Mouse (Mus musculus): ENCODE data around the gene Arfip2.

The Arfip2 gene

DNA sequence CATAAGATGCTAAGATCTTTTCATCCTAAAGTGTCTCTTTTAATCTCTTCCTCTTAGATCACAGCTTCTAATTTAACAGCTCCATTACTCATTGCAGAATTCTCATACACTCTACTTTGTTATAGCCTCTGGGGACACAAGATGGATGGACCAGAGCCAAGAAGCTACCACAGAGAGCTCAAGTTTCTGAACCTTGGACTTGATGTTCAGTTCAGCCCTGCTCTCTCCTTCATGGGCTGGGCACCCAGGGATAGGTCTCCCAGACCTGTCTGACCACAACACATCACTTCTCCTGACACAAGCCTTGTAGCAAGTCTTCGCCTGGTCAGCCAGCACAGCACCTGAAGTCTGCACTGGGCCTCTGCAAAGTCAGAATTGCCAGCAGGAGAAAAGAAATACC, 25.8 kb downstream of the Arfip2 start:
- DNase-seq (ENCODE audit: low spot score in 2 of 2): no peak

DNA sequence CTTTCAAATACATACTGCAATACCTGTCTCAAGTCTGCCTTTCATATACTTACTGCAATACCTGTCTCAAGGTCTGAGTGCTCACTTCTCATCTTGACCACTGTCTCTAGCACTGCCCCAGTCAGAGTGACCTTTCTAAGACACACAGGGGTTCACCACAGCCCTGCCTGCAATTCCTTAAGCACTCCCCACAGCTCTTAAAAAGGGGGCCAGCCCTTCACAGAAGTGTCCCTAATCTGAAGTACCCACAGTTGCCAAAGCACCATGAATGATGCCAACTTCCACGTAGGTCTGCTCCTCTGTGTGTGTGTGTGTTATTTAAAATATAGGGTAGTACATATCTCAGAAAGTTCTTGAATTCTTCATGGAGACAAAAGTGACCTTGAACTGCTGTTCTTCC, 28.4 kb downstream of the Arfip2 start:
- no peak for DNase-seq (ENCODE audit: low spot score in 2 of 2)

DNA sequence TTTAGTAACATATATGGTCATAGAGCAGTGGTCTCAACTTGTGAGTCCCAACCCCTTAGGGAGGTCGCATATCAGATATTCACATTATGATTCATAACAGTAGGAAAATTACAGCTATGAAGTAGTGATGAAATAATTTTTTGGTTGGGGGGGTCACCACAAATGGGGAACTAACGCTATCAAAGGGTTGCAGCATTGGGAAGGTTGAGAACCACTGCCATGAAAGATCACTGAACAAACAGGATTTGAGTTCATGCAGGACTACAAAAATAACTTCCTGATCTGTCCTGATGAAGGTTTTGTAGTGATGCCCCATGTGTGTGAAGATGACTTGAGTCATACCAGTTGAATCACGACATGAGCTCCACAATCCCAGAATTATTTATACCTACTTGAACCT, 31.7 kb downstream of the Arfip2 start:
- DNase-seq (ENCODE audit: low spot score in 2 of 2): no peak

DNA sequence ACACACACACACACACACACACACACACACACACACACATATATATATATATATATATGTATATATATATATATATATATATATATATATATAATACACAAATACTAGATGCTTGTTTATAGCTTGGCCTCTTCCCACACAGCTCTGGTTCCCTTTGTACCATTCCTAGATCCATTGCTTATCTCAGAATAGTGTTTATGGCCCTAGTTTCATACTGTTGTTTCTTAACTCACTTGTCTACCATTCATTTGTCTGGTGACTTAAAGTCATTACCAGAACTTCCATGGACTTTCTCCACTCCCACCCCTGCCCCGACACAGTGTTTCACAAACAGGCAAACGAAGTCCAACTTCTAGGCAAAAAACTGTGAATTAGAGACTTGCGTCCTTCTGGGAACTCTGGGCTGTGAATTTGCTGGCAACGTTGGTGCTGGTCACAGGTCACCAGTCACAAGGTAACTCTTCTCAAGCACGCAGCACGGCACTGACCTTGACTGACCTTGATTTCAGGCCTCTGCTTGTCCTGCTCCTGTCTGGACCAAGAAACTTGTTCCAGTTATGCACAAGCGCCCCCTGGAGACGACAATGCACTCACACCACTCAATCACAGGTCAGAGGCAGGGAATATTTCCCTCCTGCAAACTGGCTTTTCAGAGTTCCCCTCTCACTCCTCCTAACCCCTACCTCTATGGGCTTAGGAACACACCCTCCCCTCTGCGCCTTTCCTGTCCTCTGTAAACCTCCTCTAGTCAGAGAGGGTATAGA, 37.2 kb downstream of the Arfip2 start:
- peak; percentile 53 to 70 for DNase-seq (ENCODE audit: low spot score in 2 of 2)

GRCm38 (mm10) chr7:105590097-105590496, 50.1 kb downstream of the Arfip2 start:
- no peak for DNase-seq (ENCODE audit: low spot score in 2 of 2)

DNA sequence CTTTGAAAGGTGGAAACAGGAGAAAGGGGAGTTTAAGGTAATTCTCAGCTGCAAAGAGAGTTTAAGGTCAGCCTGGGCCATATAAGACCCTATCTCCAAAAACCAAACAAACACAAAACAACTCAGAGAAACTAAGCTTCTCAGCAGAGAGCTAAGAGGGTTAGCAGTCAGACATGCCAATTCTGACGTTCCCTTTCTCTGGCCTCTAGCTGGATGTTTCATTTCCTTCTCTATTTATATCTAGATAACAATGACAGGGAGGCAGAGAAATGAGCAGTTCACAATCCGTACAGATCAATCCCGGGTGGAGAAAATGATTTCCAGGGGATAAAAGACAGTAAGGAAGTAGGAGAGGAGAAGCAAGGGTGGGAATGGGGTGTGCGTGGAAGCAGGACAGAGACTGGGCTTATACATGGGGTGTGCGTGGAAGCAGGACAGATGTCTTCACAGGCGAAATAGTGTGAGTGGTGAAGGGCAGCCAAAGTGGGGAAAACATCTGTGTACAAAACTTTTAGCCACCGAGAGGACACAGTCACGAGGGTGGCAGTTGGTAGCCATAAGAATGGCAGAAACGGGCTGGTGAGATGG, 51.8 kb downstream of the Arfip2 start:
- DNase-seq (ENCODE audit: low spot score in 2 of 2): no peak
